17 mouse cellular contexts compared by ENCODE assay signal in genomic region chr8:124234496-124234895, GRCm38 (mm10). TPM values are rescaled to one million over a fixed set of nuclear protein-coding genes. Genes with fewer than 3 reads are reported as not detected.
A peak's percentile ranks its signal among the peaks of the same experiment; 100 is the strongest.
DNase-seq lines count a peak whose midpoint lies in the region; ATAC-seq and TF ChIP-seq lines count a peak whose summit lies in the region.
"Had no signal": no experiment of that assay in that cellular context is flagged by ENCODE, and none has a peak within 500 bp of the region (broad histone marks: within the 10 kb centered on the region; RNA-seq: fewer than 3 reads in every experiment).

No protein-coding gene starts in this region.

- peak; percentile 9 for DNase-seq in cerebellum, adult 9-11 months
- DNase-seq in cerebellum, postnatal 36 days, result no peak
- peak; percentile 65 for DNase-seq in thymus, adult 2 months
- DNase-seq in left cerebral cortex, postnatal 36 days (ENCODE audit: low spot score in 2 of 2), result no peak
- DNase-seq in ovary, postnatal 14 days (ENCODE audit: low spot score), result no peak
- DNase-seq in adrenal gland, postnatal 10 days, result no peak
- DNase-seq: cerebellum, postnatal 10 days; left cerebral cortex, postnatal 4 days; lung, postnatal 10 days; right cerebral cortex, postnatal 25 days had no signal

- no peak for ATAC-seq in forebrain, embryonic 16.5 days
- ATAC-seq in midbrain, embryonic 12.5 days (ENCODE audit: low FRiP score, low read depth), result no peak
- ATAC-seq: intestine, embryonic 16.5 days; Patski had no signal

- WGBS in forebrain, embryonic 16.5 days, result 28% methylated on average over 2 of the region's 2 CpGs
- WGBS in midbrain, embryonic 12.5 days, result 50% methylated on average over 2 of the region's 2 CpGs
- 7% methylated on average over 2 of the region's 2 CpGs for whole genome bisulfite sequencing in thymus, adult 2 months

- peaks cover 25% of the 10 kb centered on the region for H3K4me1 ChIP-seq in forebrain, embryonic 16.5 days (replicated peaks; ENCODE audit: control insufficient read depth, insufficient read depth, low read length)
- peaks cover 47% of the 10 kb centered on the region for H3K4me1 ChIP-seq in midbrain, embryonic 12.5 days
- peaks cover 58% of the 10 kb centered on the region for H3K4me1 ChIP-seq in thymus, adult 2 months (replicated peaks; ENCODE audit: control insufficient read depth, insufficient read depth, low read length)

- H3K4me3 ChIP-seq in forebrain, embryonic 16.5 days (replicated peaks; ENCODE audit: low read length), result no peak overlapping the region
- peak overlapping the region; percentile 9; the same call in 1 of the 2 replicates for H3K4me3 ChIP-seq in midbrain, embryonic 12.5 days
- no peak overlapping the region for H3K4me3 ChIP-seq in thymus, adult 2 months (ENCODE audit: control insufficient read depth, insufficient read depth, low read length)
- H3K4me3 ChIP-seq: heart, embryonic 15.5 days had no signal

- H3K36me3 ChIP-seq in forebrain, embryonic 16.5 days (ENCODE audit: control insufficient read depth, insufficient read depth), result no peaks in the 10 kb centered on the region
- no peaks in the 10 kb centered on the region for H3K36me3 ChIP-seq in midbrain, embryonic 12.5 days
- no peaks in the 10 kb centered on the region for H3K36me3 ChIP-seq in thymus, adult 2 months (ENCODE audit: control insufficient read depth, insufficient read depth, low read length)
- H3K36me3 ChIP-seq: heart, embryonic 15.5 days had no signal

- intact Hi-C loops in left cerebral cortex, postnatal 36 days (cut with DNase I), result loop anchor here (5.0 kb wide), 4 partner anchors 48 to 182 kb away; no protein-coding TSS in a partner anchor

- 0 out of 2 replicates have a peak overlapping the region, but pooled peaks have one; percentile 4 for H3K4me2 ChIP-seq in forebrain, embryonic 16.5 days (ENCODE audit: low read length)
- peak overlapping the region; percentile 97 for H3K4me2 ChIP-seq in midbrain, embryonic 12.5 days (replicated peaks)
- H3K4me2 ChIP-seq: heart, embryonic 15.5 days had no signal

- no peak overlapping the region for H3K9ac ChIP-seq in forebrain, embryonic 16.5 days (replicated peaks; ENCODE audit: low read depth, low read length)
- H3K9ac ChIP-seq in midbrain, embryonic 12.5 days (replicated peaks), result no peak overlapping the region
- H3K9ac ChIP-seq: heart, embryonic 15.5 days; liver, embryonic 14.5 days had no signal

- no peak for TF ChIP-seq POLR2A in thymus, adult 2 months (IDR thresholded peaks at IDR 0.05; ENCODE audit: control insufficient read depth, extremely low read depth, insufficient read depth, low read length, poor library complexity)

- no peak for TF ChIP-seq CTCF in thymus, adult 2 months (IDR thresholded peaks at IDR 0.05; ENCODE audit: borderline replicate concordance, control insufficient read depth, extremely low read depth, insufficient read depth, low read length, poor library complexity)

- no peaks in the 10 kb centered on the region for H3K9me3 ChIP-seq in forebrain, embryonic 16.5 days (ENCODE audit: control insufficient read depth, low read length)
- no peaks in the 10 kb centered on the region for H3K9me3 ChIP-seq in midbrain, embryonic 12.5 days
- H3K9me3 ChIP-seq: heart, embryonic 15.5 days had no signal

- no peaks in the 10 kb centered on the region for H3K27me3 ChIP-seq in forebrain, embryonic 16.5 days (replicated peaks; ENCODE audit: control insufficient read depth, insufficient read depth, low read length)
- H3K27me3 ChIP-seq in midbrain, embryonic 12.5 days, result no peaks in the 10 kb centered on the region
- H3K27me3 ChIP-seq in thymus, adult 2 months (ENCODE audit: control insufficient read depth, insufficient read depth, low read length), result no peaks in the 10 kb centered on the region
- H3K27me3 ChIP-seq: heart, embryonic 15.5 days; Patski had no signal

- H3K27ac ChIP-seq in forebrain, embryonic 16.5 days (ENCODE audit: low read length), result no peak overlapping the region
- H3K27ac ChIP-seq in midbrain, embryonic 12.5 days (replicated peaks), result peak overlapping the region; percentile 52; the same call in 1 of the 2 replicates
- H3K27ac ChIP-seq in thymus, adult 2 months (ENCODE audit: control insufficient read depth, insufficient read depth, low read length), result peak overlapping the region; percentile 58
- H3K27ac ChIP-seq: heart, embryonic 15.5 days; kidney, postnatal 0 days; liver, embryonic 14.5 days had no signal

RNA-seq across cellular contexts. Expression of gene Galnt2, which starts 3.3 kb away (rescaled TPM):
- polyA plus RNA-seq in forebrain, embryonic 16.5 days (2015; fragmentation: Nextera tagmentation; extraction: Ambion mirVana), result 47.8 and 48.9 TPM in 2 replicates
- 80.7 and 86.2 TPM in 2 replicates for polyA plus RNA-seq in midbrain, embryonic 12.5 days (2016; fragmentation: Nextera tagmentation; extraction: Ambion mirVana)
- polyA plus RNA-seq in thymus, adult 2 months (2012; rRNA removed), result 22.2 and 29.0 TPM in 2 replicates
- total RNA-seq in left cerebral cortex, postnatal 36 days (2021), result 10 to 100 TPM; 45.4 to 49.7 TPM
- total RNA-seq in adrenal gland, postnatal 10 days (2021), result 10 to 100 TPM; 60.1 to 67.6 TPM

Comparison
In these comparisons a context has a peak if more than half of its experiments do, and no peak if none do; other contexts are left out.
1. DNase-seq: peak in cerebellum, adult 9-11 months (single experiment) and thymus, adult 2 months (single experiment); none in cerebellum, postnatal 36 days (0 of 2), left cerebral cortex, postnatal 36 days (0 of 2), ovary, postnatal 14 days (single experiment) and adrenal gland, postnatal 10 days (single experiment).